In genomic region chr9:82877078-82877477, GRCm38 (mm10) we compare ENCODE assay signal across 18 mouse cellular contexts.
"Had no signal": no experiment of that assay in that cellular context is flagged by ENCODE, and none has a peak within 500 bp of the region (broad histone marks: within the 10 kb centered on the region; RNA-seq: fewer than 3 reads in every experiment).

No protein-coding gene starts in this region.

- H3K4me1 ChIP-seq: liver, embryonic 13.5 days; stomach, embryonic 15.5 days had no signal

- DNase-seq: kidney, adult 18-20 months; kidney, adult 9 months; kidney, postnatal 14 days; kidney, postnatal 4 days; layer of hippocampus, adult 9-11 months; liver, embryonic 13.5 days; lung, embryonic 14.5 days; lung, postnatal 10 days; lung, postnatal 4 days; midbrain, embryonic 14.5 days; right cerebral cortex, adult 18-20 months; right cerebral cortex, postnatal 14 days; right cerebral cortex, postnatal 4 days; thymus, postnatal 25 days had no signal

- H3K4me3 ChIP-seq: layer of hippocampus, adult 2 months; left cerebral cortex, adult 2 months; liver, embryonic 13.5 days; stomach, embryonic 15.5 days had no signal

- H3K4me2 ChIP-seq: liver, embryonic 13.5 days; lung, embryonic 14.5 days; midbrain, embryonic 11.5 days; stomach, embryonic 15.5 days had no signal

- H3K27ac ChIP-seq: layer of hippocampus, adult 2 months; left cerebral cortex, adult 2 months; liver, embryonic 13.5 days; stomach, embryonic 15.5 days had no signal

- H3K27me3 ChIP-seq: liver, embryonic 13.5 days; stomach, embryonic 15.5 days had no signal

- H3K9ac ChIP-seq: liver, embryonic 13.5 days; lung, embryonic 14.5 days; stomach, embryonic 15.5 days had no signal

- H3K9me3 ChIP-seq: liver, embryonic 13.5 days; stomach, embryonic 15.5 days had no signal
